16 mouse cellular contexts compared by ENCODE assay signal in genomic region chr3:107496086-107496850, GRCm38 (mm10). TPM values are rescaled to one million over a fixed set of nuclear protein-coding genes. Genes with fewer than 3 reads are reported as not detected.
DNase-seq lines count a peak whose midpoint lies in the region; ATAC-seq lines count a peak whose summit lies in the region.
"Had no signal": no experiment of that assay in that cellular context is flagged by ENCODE, and none has a peak within 500 bp of the region (broad histone marks: within the 10 kb centered on the region; RNA-seq: fewer than 3 reads in every experiment).

No protein-coding gene starts in this region.

- peak; percentile 70 for ATAC-seq in hindbrain, embryonic 13.5 days (ENCODE audit: low FRiP score)
- ATAC-seq in neural tube, embryonic 15.5 days (ENCODE audit: low FRiP score), result peak; percentile 77
- ATAC-seq: inflammation-experienced regulatory T-cells, adult 6 months had no signal

- peaks cover 10% of the 10 kb centered on the region; the same call in 1 of the 2 replicates for H3K27me3 ChIP-seq in hindbrain, embryonic 13.5 days
- peaks cover 17% of the 10 kb centered on the region; the same call in 1 of the 2 replicates for H3K27me3 ChIP-seq in neural tube, embryonic 15.5 days (replicated peaks)
- H3K27me3 ChIP-seq: embryonic facial prominence, embryonic 13.5 days had no signal

- H3K36me3 ChIP-seq in hindbrain, embryonic 13.5 days, result peaks cover 11% of the 10 kb centered on the region
- 0 out of 2 replicates have a peak, but pooled peaks cover 9% of the 10 kb centered on the region for H3K36me3 ChIP-seq in neural tube, embryonic 15.5 days

- no peak overlapping the region for H3K4me3 ChIP-seq in hindbrain, embryonic 13.5 days
- no peak overlapping the region for H3K4me3 ChIP-seq in neural tube, embryonic 15.5 days (replicated peaks)
- H3K4me3 ChIP-seq: embryonic facial prominence, embryonic 13.5 days had no signal

- H3K4me2 ChIP-seq in hindbrain, embryonic 13.5 days, result no peak overlapping the region
- no peak overlapping the region for H3K4me2 ChIP-seq in neural tube, embryonic 15.5 days
- H3K4me2 ChIP-seq: embryonic facial prominence, embryonic 13.5 days had no signal

- peak overlapping the region; percentile 10; the same call in 1 of the 2 replicates for H3K9ac ChIP-seq in hindbrain, embryonic 13.5 days
- no peak overlapping the region for H3K9ac ChIP-seq in neural tube, embryonic 15.5 days (replicated peaks)
- H3K9ac ChIP-seq: embryonic facial prominence, embryonic 13.5 days had no signal

- DNase-seq in cerebellum, postnatal 14 days, result peak; percentile 67 to 75
- DNase-seq in cerebellum, adult 9-10 months, result no peak
- peak; percentile 22 to 32 for DNase-seq in kidney, postnatal 36 days
- DNase-seq in kidney, adult 9 months, result no peak
- DNase-seq in thymus, postnatal 14 days, result no peak
- no peak for DNase-seq in adrenal gland, adult 8-10 months
- DNase-seq: layer of hippocampus, postnatal 36 days; lung, postnatal 36 days had no signal

- H3K27ac ChIP-seq in hindbrain, embryonic 13.5 days, result peak overlapping the region; percentile 19; the same call in 1 of the 2 replicates
- H3K27ac ChIP-seq in neural tube, embryonic 15.5 days (replicated peaks), result 0 out of 2 replicates have a peak overlapping the region, but pooled peaks have one; percentile 28
- H3K27ac ChIP-seq: embryonic facial prominence, embryonic 13.5 days; stomach, postnatal 0 days had no signal

- peaks cover 36% of the 10 kb centered on the region for H3K4me1 ChIP-seq in hindbrain, embryonic 13.5 days (replicated peaks)
- H3K4me1 ChIP-seq in neural tube, embryonic 15.5 days, result peaks cover 38% of the 10 kb centered on the region

- 48% methylated on average over 13 of the region's 13 CpGs for WGBS in hindbrain, embryonic 13.5 days
- 45% methylated on average over 13 of the region's 13 CpGs for WGBS in neural tube, embryonic 15.5 days

- H3K9me3 ChIP-seq in hindbrain, embryonic 13.5 days, result no peaks in the 10 kb centered on the region
- H3K9me3 ChIP-seq in neural tube, embryonic 15.5 days (replicated peaks), result no peaks in the 10 kb centered on the region

RNA-seq across cellular contexts. Expression of gene Slc6a17, which starts 21.6 kb away (rescaled TPM):
- 10.0 and 10.6 TPM in 2 replicates for polyA plus RNA-seq in hindbrain, embryonic 13.5 days (2015; fragmentation: Nextera tagmentation; extraction: Ambion mirVana)
- 13.9 and 16.9 TPM in 2 replicates for polyA plus RNA-seq in neural tube, embryonic 15.5 days (2015; fragmentation: Nextera tagmentation; extraction: Ambion mirVana)
- total RNA-seq in adrenal gland, adult 8-10 months (2022), result 10 to 100 TPM in 2 of 4 experiments, 1 to 10 TPM in 2; 8.9 to 20.2 (median 13.4) TPM
- total RNA-seq: liver, adult 2 months had no signal
- polyA plus RNA-seq: inflammation-experienced regulatory T-cells, adult 6 months had no signal

RNA-seq across cellular contexts. Expression of gene Kcnc4, which starts 36.9 kb away (rescaled TPM):
- 2.1 and 2.3 TPM in 2 replicates for polyA plus RNA-seq in hindbrain, embryonic 13.5 days (2015; fragmentation: Nextera tagmentation; extraction: Ambion mirVana)
- 9.1 TPM in 2 replicates for polyA plus RNA-seq in neural tube, embryonic 15.5 days (2015; fragmentation: Nextera tagmentation; extraction: Ambion mirVana)
- total RNA-seq in adrenal gland, adult 8-10 months (2022), result 10 to 100 TPM; 10.3 to 19.0 (median 12.7) TPM
- total RNA-seq: liver, adult 2 months; MEL had no signal
- polyA plus RNA-seq: inflammation-experienced regulatory T-cells, adult 6 months had no signal

RNA-seq across cellular contexts. Expression of gene Ubl4b, which starts 58.6 kb away (rescaled TPM):
- not detected in 2 replicates for polyA plus RNA-seq in hindbrain, embryonic 13.5 days (2015; fragmentation: Nextera tagmentation; extraction: Ambion mirVana)
- not detected in 2 replicates for polyA plus RNA-seq in neural tube, embryonic 15.5 days (2015; fragmentation: Nextera tagmentation; extraction: Ambion mirVana)
- not detected for total RNA-seq in adrenal gland, adult 8-10 months (2022)
- total RNA-seq: adrenal gland, adult 18-20 months; layer of hippocampus, postnatal 36 days; liver, adult 2 months; MEL had no signal
- polyA plus RNA-seq: inflammation-experienced regulatory T-cells, adult 6 months; liver, adult 2 months; stomach, postnatal 0 days had no signal

Comparison
In these comparisons a context has a peak if more than half of its experiments do, and no peak if none do; other contexts are left out.
1. DNase-seq: peak in cerebellum, postnatal 14 days (2 of 2) and kidney, postnatal 36 days (2 of 2); none in cerebellum, adult 9-10 months (single experiment), kidney, adult 9 months (single experiment), thymus, postnatal 14 days (single experiment) and adrenal gland, adult 8-10 months (single experiment).